Mouse (Mus musculus): ENCODE data around the gene Crispld2.

Gene Crispld2

DNA sequence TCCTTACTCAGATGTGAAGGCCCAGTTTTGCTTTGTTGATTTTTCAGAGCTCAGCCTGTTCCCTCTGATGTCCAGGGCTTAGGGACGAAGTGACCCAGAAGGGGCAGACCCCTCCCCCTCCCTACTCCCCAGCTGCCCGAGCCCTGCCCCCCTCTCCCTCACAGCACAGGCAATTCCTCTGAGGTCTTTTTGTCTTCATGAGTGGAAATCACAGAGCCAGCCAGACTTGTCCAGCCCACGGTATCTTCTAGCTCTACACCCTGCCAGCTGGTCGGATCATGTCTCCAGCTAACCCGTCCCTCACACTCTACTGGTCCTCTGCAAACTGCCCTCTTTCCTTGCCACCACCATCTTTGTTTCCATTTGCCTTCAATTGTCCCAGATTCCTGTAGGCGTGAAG is 42.2 kb downstream of the Crispld2 start:
- DNase-seq (ENCODE audit: low spot score) = no peak

DNA sequence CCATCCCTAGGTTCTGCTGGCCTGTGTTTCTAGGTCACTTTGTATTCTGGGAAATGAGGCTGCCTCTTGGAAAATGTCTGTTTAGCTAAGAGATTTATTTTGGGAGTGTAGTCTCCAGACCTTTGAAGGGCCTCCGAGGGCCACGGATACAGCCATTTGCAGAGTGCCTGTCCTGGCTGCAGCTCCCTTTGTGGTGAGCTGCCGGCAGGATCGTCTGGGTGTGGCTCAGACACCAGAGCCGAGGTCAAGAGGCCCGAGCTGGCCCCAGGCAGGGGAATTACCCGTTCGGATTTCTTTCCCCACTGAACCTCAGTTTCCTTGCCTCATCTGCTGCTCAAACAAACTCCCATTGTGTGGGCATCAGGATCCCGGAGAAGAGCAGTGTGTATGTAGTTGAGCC is 43.9 kb downstream of the Crispld2 start:
- peak; percentile 24 for DNase-seq (ENCODE audit: low spot score)

DNA sequence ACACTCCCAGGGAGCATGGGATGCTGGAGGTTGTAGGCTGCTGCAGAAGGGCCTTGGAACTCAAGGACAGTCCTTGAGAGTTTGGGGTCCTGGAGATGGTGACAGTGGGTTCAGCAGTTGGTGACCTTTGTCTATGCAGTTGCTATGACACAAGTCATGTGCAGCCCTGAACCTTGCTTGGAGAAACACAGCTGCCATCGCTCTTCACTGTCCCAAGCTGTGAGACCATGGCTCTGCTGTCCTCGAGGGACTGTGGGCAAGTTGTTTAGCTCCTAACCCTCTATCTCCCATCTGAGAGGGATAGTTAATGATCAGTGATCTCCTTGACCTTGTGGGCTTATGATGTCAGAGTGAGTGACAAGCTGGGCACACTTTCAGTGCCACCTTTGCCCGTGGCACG is 44.3 kb downstream of the Crispld2 start:
- DNase-seq (ENCODE audit: low spot score) = no peak

DNA sequence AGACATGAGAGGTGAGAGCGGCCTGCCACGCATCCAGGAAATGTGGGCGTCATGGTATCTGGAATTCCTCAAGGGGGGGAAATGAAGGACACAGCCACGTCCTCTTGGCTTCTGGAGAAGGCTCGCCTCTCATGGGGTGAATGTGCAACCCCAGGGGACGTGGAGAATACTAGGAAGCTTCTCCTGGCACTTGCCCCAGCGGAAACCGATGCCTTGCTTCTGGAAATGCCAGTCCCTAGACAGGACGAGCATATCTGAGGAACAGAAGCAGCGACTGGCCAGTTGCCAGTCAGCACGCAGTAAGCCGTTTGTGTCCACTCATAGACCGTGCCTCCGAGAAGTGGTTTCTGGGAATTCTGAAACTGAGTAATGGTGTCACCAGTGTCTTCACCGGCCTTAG is 45.0 kb downstream of the Crispld2 start:
- no peak for DNase-seq (ENCODE audit: low spot score)

DNA sequence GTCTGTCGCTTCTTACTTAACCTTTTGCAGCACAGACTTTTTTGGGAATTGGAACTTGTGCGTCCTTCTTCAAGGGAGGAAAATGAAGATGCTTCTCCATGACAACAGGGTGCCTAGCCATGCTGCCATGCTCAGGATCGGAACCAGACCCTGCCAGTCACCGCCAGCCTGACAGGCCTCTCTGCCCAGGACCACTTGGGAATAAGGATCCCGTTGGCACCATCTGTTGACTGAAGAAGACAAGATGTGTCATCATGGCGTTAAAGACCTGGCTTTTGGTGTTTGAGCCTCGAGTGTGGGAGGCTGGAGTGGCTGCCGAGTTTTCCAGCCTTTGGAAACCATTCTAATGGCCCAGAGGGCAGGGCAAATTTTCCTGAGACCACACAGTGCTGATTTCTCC is 45.4 kb downstream of the Crispld2 start:
- no peak for DNase-seq (ENCODE audit: low spot score)

DNA sequence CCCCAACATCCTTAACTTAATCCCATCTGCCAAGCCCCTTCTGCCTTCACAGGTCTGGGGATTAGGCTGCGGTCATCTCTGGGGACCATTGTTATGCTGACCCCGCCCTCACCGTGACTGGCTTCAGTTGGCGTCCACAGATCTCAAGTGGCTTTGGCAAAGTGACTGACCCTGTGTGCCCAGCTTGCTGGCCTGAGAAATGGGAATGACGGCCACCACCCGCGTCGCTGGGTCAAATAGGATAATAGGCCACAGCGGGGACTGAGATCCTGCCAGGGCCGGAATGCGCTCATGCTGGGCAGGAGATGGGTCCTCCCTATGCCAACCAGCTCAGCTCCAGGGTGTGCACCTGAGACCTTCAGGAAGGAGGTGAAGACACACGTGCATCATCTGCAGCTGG is 46.5 kb downstream of the Crispld2 start:
- DNase-seq (ENCODE audit: low spot score) = no peak

DNA sequence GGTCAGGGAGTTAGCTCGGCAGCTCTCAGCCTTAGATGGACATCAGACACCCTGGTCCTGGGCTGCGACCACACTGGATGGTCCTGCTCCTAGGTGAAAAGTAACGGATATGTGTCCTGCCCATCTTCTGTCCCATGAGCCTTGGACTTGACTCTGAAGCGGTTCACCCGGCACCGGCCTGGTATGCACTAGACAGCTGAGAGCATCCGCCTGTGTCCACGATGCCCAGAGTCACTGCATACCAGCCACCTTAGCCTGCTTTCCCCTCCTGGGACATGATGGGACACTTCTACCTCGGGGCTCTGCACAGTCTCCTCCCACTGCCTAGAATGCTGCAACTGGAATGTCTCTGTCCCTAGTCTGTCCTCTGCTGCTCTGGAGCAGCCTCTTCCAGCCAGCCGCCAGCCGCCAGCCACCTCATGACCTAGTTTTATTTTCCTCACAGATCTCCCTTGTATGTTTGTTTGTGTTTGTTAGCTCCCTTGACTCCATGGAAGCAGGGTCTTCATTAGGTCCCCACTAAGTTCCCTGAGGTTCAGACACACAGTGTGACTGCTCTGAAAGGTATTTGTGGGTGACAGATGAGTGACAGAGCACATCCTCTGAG is 47.2 kb downstream of the Crispld2 start:
- no peak for DNase-seq (ENCODE audit: low spot score)

DNA sequence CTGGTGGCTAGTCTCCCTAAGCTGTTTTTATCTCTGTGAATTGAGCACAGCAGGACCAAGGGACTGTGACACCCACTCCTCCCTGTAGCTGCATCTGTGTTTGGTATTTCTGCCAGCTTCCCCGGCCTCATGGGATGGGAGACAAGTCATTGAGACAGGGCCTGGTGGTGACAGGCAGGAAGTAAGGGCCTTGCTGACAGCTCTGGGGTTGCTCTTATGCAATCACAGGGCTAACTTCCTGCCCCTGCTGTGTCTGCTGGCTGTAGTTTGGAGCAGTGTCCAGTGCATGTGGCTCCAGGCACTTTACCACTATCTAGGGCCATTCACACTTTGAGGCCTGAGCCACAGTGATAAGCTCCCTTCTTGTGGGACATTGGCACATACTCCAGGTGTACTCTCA is 48.6 kb downstream of the Crispld2 start:
- DNase-seq (ENCODE audit: low spot score) = peak; percentile 15

DNA sequence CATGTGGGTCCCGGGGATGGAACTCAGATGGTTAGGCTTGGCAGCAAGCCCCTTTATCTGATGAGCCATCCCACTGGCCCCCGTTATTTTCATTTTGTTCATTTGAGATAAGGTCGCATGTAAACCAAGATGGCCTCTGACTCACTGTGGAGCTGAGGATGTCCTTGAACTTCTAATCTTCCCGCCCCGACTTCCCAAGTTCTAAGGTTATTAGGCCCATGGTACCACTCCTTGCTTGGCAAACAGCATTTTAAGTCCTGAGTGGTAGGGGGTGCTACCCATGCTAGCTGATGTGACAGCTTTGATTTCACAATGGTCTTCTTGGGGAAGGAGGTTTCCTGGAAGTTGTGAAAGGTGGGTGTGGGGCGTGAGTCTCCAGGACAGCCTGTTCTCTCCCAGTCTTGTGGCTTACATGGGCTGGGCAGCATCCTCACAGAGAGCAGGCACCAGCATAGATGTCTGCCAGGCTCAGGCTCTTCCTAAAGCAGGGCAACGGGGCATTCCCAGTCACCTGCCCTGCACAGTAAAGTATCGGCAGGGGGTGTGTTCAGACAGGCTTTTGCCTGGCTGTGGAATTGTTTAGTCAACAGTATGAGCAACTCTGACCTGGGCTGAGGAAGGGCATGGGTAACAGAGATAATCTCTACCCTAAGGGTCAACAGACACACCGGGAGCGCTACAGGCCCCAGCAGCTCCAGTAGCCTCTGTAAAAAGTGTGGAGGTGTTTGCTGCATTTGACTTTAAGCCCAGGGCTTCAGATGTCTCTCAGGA is 50.5 kb downstream of the Crispld2 start:
- DNase-seq (ENCODE audit: low spot score) = peak; percentile 20

DNA sequence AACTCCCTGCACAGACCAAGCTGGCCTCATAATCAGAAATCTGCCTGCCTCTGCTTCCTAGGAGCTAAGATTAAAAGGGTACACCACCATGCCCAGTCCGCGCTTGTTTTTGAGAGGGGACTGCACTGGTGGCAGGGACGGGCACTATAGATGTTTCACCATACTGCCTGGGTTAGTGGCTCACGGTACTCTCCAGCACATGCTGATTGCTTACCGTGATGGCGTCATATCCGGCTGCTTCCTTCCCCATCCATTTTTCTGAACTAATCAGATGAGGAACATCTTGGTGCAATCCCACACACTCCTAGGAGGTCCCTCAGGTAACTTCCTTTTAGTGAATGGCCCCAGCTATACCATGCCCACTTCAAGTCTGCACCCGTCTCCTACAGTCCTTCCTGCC is 52.7 kb downstream of the Crispld2 start:
- no peak for DNase-seq (ENCODE audit: low spot score)

DNA sequence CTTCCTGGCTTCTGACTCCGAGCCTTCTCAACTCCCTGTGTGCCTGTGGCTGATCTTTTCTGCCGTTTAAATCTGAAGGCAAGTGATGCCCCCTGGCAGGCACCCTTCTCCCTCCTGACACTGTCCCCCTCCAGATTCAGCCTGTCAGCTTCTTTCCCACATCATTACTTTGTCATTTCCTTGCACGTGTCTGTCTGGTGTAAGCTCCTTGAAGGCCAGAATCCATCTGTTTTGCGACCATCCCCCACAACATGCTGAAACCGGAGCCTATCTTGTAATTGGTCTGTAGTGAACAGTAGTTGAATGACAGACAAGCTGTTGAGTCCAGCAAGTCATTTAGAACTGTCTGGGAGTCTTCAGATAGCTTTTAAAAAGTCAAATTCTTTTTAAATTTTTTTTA is 53.2 kb downstream of the Crispld2 start:
- no peak for DNase-seq (ENCODE audit: low spot score)

DNA sequence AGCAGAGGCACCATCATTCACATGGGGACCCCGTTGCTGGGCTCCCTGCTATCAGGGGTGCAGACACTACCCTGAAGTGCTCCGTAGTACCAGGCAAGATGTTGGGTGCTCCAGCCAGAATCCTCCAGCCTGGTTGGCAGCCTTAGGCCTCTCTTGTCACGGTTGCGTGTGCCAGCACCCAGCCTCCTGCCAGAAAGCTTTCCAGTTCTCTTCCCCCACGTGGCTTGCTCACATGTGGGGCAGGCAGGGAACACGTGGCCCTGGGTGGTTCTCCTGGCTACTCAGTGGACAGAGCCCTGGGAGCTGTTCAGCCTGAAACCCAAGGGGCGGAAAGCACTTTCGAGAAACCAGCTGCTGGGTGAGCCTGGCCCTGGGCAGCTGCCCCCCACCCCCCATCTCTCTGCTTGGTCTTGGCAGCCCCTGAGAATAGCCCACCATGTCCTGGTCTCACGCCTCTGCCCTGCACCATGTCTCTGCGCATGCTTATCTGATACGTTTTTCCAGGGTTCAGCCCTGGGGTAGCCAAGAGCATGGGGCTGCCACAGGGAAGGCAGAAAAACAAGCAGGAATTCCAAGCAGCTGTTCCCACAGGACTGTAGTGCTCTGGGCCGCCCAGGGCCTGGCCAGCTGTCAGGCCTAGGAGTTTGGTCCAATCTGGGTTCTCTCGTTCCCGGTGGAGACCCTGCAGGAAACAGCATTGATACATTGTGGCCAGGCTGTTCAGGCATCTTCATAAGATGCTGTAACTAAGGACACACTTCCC is 54.2 kb downstream of the Crispld2 start:
- peak; percentile 87 for DNase-seq (ENCODE audit: low spot score)

DNA sequence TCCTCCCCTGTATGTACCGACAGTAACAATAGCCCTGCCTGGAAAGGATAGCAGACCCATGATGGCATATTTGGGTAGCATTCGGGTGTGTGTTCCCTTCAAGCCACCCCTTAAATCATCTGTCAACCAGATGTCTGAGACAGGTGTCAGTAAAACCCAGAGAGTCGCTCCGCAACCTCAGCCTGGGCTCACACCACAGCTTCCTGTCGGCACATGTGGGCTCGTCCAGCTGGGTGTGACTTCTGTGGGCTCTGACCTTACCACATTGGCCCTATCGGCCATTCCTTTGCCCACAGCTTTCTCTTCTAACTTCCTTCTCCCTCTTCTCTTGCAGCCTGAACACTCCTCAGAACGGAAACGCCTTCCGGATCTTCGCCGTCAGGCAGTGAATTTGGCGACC is 57.7 kb downstream of the Crispld2 start:
- DNase-seq (ENCODE audit: low spot score) = no peak

DNA sequence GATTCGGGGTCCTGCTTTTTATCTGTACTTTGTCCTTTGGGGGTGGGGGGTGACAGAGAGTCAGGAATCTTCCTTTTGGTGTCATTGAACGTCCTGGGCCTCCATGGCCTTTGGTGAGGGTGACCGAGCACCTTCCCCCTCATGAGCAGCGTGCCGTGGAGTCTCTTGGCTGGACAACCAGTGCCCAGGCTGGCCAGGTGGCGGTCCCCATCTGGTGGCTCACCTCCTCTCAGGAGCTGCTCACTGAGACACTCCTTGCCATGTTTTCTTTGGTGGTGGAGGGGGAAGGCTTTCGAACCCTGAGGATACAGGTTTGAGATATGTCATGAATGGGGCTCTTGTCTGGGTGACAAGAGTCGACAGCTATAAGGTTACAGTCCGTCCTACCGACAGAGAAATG is 58.1 kb downstream of the Crispld2 start:
- no peak for DNase-seq (ENCODE audit: low spot score)

DNA sequence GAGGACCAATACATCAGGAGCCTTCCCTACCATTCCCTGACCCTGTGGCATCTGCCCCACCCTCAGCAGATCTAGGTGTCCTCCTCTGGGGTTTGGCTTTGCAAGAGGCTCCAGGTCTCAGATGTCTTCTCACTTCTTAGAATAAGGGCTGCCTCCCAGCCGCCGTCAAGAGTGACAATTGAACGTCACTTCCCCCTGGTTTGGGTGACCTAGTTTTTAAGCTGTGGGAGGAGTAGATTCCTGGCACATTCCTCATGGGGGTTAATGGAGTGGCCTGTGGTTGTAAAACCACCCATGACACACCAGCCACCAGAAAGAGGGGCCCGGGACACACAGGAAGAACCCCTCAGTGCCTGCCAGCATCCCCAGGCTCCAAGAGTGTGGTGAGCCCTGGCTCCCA is 58.8 kb downstream of the Crispld2 start:
- no peak for DNase-seq (ENCODE audit: low spot score)

DNA sequence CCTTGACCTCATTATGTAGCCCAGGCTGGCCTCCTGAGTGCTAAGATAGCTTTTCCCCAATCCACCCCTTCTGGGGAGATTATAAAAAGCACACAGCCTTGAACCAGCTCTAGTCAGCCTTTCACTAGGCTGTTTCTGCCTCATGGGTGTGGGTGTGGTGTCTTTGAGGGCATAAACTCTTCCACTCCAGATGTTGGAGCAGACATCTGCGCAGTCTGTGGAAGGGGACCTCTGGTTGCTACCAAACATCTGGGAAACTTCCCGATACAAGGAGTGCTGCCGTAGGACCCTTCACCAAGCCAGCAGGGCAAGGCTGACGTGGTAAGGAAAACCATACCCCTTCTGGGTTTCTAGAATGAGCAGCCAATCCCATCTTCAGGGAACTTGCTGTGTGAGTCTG is 59.7 kb downstream of the Crispld2 start:
- no peak for DNase-seq (ENCODE audit: low spot score)

DNA sequence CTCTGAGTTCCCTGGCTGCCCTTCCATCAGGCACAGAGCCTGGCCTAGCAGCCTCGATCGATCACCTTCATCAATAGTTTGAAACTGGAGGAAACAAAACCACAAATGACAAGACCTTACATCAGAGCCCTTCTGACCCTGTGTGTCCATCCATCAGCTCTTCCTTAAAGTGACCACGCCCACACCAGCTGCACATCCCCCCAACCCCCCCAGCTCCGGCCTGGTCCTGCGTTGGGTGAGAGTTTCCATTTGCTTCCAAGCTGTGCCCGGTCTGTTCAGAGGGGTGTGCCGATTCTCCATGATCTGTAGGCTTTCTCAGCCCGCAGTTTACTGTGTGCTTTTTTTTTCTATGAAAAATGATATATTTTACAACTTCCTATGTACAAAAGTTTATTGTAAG is 60.1 kb downstream of the Crispld2 start:
- no peak for DNase-seq (ENCODE audit: low spot score)

DNA sequence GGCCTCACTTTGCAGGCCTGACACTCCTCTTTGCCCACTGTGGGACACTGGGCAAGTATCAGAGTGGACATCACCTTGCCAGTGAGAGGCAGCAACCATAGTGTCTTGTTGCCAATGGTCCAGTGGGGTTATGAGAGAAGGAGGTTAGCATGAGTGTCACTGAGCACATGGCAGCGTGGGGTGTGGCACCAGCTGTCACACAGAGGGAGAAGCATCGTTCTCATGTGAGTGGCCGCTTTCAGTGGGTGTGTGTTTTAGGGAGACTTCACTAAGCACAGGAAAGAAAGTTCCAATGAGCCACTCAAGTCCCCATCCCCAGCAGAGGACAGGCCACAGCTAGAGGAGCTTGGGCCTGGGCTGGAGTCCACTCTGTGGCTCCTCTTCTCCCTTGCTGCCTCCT is 62.6 kb downstream of the Crispld2 start:
- no peak for DNase-seq (ENCODE audit: low spot score)

DNA sequence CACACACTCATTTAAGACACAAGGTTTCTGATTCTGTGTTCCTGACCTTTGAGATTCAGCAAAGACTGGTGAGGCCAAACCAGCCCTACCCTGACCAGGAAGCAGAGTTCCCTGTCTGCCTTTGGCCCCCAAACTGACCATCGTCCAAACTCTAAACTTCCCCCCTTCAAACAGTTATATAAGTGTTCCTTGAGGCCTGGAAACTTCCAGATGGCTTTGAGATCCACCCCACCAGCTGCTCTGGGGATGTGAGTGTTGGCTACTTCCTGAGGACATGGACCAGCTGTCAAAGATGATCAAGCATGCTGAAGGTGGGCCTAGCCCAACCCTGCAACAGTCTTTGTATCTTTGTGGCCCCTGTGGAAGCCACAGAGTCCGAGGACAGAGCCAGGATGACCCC is 64.8 kb downstream of the Crispld2 start:
- DNase-seq (ENCODE audit: low spot score) = peak; percentile 22

DNA sequence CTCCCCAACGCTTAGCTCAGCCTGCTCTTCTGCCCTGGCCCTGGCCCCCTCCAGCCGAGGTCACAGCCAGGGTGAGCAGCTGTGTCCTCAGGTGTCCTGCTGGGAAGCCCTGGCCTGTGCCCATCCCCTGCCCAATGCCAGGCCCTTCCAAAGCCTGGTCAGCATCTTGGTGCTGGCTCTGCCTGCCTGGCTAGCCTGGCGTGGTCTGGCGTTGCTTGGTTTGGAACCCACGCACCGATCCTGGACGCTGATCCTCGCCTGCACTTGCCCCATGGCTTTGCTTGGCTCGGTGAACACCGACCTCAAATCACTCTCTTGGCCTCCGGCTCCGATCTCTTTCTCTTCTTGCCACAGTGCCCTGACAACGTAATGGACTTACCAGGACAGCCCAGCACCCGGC is 70.5 kb downstream of the Crispld2 start:
- no peak for DNase-seq (ENCODE audit: low spot score)

DNA sequence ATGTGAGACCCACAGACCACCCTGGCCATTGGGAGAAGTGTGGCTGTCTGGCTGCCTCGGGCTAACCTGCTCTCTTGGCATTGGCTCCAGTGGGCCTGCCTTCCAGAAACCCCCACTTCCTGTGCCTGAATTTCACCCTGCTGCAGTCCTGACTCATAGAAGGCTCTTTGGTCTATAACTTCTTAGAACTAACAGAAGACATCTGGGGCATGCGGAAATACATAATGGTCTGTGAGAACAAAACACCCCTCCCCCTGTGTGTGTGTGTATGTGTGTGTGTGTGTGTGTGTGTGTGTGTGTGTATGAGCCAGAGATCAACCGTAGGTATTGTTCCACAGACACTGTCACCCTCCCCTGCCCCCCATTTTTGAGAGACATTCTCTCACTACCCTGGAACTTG is 71.1 kb downstream of the Crispld2 start:
- DNase-seq (ENCODE audit: low spot score) = no peak

DNA sequence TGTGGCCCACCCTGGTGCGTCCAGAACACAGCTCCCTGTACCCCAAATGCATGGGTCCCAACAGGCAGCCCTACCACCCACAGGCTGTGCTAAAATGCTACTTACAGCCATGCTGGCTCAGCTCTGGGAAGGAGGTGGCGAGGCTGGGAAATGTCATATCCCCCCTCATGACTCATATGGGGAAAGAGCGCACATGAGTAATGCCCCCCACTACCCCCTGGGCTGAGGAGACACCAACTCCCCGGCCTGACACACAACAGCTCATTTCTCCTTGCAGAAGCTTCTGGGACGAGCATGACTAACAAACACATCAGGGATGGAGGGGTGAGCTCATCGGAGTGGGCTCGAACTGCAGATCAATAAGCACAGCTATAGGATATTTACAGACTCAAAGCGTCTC is 73.4 kb downstream of the Crispld2 start:
- DNase-seq (ENCODE audit: low spot score) = no peak

DNA sequence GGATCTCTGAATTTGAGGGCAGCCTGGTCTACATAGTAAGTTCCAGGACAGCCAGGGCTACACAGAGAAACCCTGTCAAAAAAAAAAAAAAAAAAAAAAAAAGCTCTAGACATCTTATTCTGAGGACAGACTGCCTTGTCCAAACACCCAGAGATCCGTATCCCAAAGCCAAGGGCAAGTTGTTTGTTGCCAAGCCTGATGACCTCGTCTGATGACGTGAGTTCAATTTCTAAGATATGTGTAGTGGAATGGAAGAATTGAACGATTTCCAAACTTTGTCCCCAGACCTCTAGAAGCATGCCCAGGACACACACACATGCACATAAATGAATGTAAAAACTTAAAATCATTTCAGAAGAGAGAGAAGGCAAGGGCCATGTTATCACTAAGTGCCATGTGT is 74.0 kb downstream of the Crispld2 start:
- no peak for DNase-seq (ENCODE audit: low spot score)
